Mouse (Mus musculus): ENCODE measurements around the gene Izumo1r.

DNA sequence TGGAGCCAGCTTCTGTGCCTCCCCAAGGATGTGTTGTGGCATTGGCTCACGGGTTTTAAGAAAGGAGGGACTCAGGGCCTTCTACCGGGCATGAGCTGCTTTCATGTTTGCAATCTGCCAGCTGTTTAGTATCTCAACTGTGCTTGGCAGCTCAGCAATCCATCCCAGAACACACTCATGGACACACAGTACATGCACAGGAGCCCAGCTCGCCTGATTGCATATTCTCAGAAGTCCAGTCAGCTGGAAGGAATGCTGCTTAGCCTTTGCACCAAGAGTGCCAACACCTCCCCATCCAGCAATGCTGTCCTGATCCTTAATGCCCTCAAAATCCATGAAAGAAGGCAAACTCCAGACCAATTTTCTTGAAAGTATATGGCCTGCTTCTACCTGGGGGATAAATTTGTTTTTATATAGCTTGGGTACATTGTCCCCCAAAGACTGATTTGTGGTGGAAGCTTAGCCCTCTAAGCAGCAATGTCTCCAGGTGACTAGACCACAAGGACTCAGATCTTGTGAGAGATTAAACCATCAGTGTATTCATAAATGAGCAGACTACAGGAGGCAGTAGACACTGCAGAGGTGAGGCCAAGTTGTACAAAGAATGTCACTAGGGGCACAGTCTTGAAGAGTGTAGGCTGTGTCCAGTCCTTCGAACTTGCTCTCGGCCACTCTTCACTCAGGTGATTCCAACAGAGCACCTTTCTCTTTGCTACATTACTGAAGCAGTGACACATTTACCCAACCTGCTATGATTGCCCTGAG, 27.8 kb downstream of the Izumo1r start:
- TF ChIP-seq CTCF (IDR thresholded peaks at IDR 0.05; ENCODE audit: extremely low read depth, insufficient read depth, insufficient read length, insufficient replicate concordance) = no peak
- TF ChIP-seq POLR2A (IDR thresholded peaks at IDR 0.05; ENCODE audit: low read depth, low read length) = no peak

Data from spleen, adult 2 months (tissue).